Mouse (Mus musculus) midbrain, embryonic 14.5 days (tissue): ENCODE data around the gene Kif1b. TPM values are rescaled to one million over a fixed set of nuclear protein-coding genes. Genes with fewer than 3 reads are reported as not detected.

Source experiments
- ATAC-seq: fragments of 200-750 bp; cut with Nextera tagmentation; 2 replicates; pipeline ENCODE4 v1.8.0; 2017; ENCODE audit warnings: moderate number of reproducible peaks, moderate library complexity; ENCODE audit not compliant: low FRiP score, low TSS enrichment
- DNase-seq: peaks from one replicate; pipeline ENCODE4 v3.0.0-alpha.2; 2015
- H3K27ac ChIP-seq: fragments of 300-500 bp; sonication (generic); replicated peaks from 2 replicates; pipeline ENCODE4 v1.5.1; 2014; ENCODE audit warnings: mild to moderate bottlenecking, low read depth, low read length, moderate library complexity
- H3K27me3 ChIP-seq: fragments of 300-500 bp; sonication (generic); 2 replicates; pipeline ENCODE4 v1.6.1; 2014; ENCODE audit warnings: low read length, control low read depth, mixed read lengths; ENCODE audit not compliant: control insufficient read depth, insufficient read depth
- H3K36me3 ChIP-seq: fragments of 300-500 bp; sonication (generic); 2 replicates; pipeline ENCODE4 v1.6.1; 2014; ENCODE audit warnings: low read length, control low read depth; ENCODE audit not compliant: control insufficient read depth, insufficient read depth
- H3K4me1 ChIP-seq: fragments of 300-500 bp; sonication (generic); 2 replicates; pipeline ENCODE4 v1.6.1; 2014; ENCODE audit warnings: mild to moderate bottlenecking, antibody characterized with exemption, low read length, control low read depth; ENCODE audit not compliant: control insufficient read depth, insufficient read depth
- H3K4me2 ChIP-seq: fragments of 300-500 bp; sonication (generic); 2 replicates; pipeline ENCODE4 v1.6.1; 2014; ENCODE audit warnings: mild to moderate bottlenecking, low read length, moderate library complexity
- H3K4me3 ChIP-seq: fragments of 300-500 bp; sonication (generic); replicated peaks from 2 replicates; pipeline ENCODE4 v1.5.1; 2014; ENCODE audit warnings: low read depth, low read length
- H3K9ac ChIP-seq: fragments of 300-500 bp; sonication (generic); replicated peaks from 2 replicates; pipeline ENCODE4 v1.6.1; 2014; ENCODE audit warnings: mild to moderate bottlenecking, low read length, moderate library complexity
- H3K9me3 ChIP-seq: fragments of 300-500 bp; sonication (generic); 2 replicates; pipeline ENCODE4 v1.6.1; 2016; ENCODE audit warnings: low read length, control low read depth, mixed read lengths; ENCODE audit not compliant: control insufficient read depth
- WGBS: fragments of 180-500 bp; shearing (Covaris S2); extraction: QIAGEN DNeasy Blood & Tissue Kit; methylation state at CpG from one replicate; pipeline ENCODE4 v1.1.7; 2014; 5-methylcytosine and 5-hydroxymethylcytosine counted together
- polyA plus RNA-seq: library from polyadenylated mRNA; unstranded; fragments of >200 nt; fragmentation: Nextera tagmentation; extraction: Ambion mirVana; gene quantifications from 2 replicates; pipeline ENCODE4 v1.2.1, GENCODE M21; 2014

The Kif1b gene
- polyA plus RNA-seq, 1 experiment from 2014 or later = 202 TPM

DNA sequence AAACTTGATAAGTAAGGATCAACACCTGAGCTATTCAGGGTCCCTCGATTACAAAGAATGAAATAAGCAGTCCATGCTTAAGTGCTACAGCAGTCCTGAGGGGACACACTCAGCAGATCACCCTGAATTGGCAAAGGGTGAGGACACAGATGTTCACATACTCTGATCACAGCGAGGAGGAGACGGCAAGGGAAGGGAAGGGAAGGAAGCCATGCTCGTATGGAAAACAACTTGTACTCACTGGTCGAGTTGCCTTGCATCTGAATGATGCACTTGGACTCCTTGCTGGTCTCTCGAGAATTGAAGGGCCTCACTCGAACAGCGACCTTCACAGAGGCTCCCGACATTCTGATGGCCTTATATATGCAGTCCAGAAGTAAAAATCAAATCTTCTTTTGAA is 16.4 kb downstream of the Kif1b start:
- 79% methylated on average over 9 of the region's 9 CpGs for WGBS
- no peak overlapping the region for H3K9ac ChIP-seq
- no peaks in the 10 kb centered on the region for H3K27me3 ChIP-seq
- ATAC-seq = no peak
- no peak for DNase-seq
- H3K4me1 ChIP-seq = peaks cover 4% of the 10 kb centered on the region; the same call in 1 of the 2 replicates
- H3K4me2 ChIP-seq = no peak overlapping the region
- peaks cover 35% of the 10 kb centered on the region for H3K36me3 ChIP-seq
- no peaks in the 10 kb centered on the region for H3K9me3 ChIP-seq
- no peak overlapping the region for H3K27ac ChIP-seq
- H3K4me3 ChIP-seq = no peak overlapping the region

DNA sequence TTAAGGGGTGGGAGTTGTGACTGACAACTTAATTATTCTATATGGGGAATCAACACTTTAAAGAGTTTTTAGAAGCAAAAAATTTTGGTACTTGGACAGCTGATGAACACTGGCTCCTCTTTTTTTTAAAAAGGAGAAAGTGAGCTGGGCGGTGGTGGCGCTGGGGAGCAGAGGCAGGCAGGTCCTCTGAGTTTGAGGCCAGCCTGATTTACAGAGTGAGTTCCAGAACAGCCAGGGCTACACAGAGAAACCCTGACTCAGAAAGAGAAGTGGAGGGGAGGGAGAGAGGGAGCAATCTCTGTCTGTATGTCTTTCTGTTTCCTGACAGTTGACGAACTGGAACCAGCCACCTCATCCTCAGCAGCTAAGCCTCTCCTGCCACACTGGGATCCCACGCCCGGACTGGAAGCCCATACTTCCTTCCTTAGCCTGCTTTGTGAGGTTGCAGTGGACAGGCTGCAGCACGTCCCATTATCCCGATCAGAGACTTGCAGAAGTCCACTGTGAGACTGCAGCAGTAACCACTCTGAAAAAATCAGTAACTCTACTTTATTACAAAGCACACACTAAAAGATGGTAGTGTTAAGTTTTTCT is 17.2 kb downstream of the Kif1b start:
- Histone ChIP-seq H3K9me3 (no peaks in the 10 kb centered on the region), H3K9ac (no peak overlapping the region), H3K4me2 (no peak overlapping the region), H3K27me3 (no peaks in the 10 kb centered on the region), H3K36me3 (peaks cover 35% of the 10 kb centered on the region), H3K4me1 (peaks cover 2% of the 10 kb centered on the region; the same call in 1 of the 2 replicates), H3K4me3 (no peak overlapping the region), H3K27ac (no peak overlapping the region)
- 93% methylated on average over 7 of the region's 7 CpGs for WGBS
- DNase-seq = no peak
- ATAC-seq = no peak

DNA sequence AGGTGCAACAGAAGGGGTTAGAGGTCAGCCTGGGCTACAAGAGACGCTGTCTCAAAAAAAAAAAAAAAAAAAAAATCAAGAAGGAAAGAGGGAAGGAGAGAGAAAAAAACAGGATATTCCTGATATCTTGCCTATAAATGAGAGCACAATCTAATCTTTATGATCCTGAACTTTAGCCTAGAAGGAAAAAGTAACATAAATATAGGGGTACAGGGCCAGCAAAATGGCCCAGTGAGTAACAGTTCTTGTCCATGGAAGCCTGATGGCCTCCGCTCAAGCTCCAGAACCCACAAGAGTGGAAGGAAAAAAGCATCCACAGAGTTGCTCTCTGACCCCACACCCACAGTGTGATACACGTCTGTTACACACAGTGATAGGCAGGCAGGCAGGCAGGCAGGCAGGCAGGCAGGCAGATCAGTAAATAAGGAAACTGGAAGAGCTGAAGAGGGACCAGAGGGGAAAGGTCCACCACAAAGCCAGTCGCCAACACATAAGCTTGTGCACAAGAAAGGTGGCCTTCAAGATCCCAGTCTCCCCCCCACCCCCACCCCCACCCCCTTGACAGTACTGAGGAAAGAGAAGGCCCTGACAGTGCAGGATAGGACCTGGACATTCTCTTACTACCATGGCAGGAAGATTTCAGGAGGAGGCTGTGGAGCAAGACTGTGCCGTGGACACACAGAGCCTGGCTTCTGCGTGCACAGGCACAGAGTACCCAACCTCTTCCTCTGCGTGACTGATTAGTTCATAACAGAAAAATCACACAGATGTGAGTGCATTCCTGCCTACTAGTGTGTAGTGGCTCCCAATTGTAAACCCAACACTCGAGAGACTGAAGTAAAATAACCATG is 21.0 kb downstream of the Kif1b start:
- ATAC-seq = no peak
- 82% methylated on average over 8 of the region's 8 CpGs for WGBS
- Histone ChIP-seq H3K4me1 (0 out of 2 replicates have a peak, but pooled peaks cover 3% of the 10 kb centered on the region), H3K4me2 (no peak overlapping the region), H3K27ac (0 out of 2 replicates have a peak overlapping the region, but pooled peaks have one; percentile 5), H3K4me3 (no peak overlapping the region), H3K9me3 (no peaks in the 10 kb centered on the region), H3K36me3 (peaks cover 35% of the 10 kb centered on the region), H3K27me3 (no peaks in the 10 kb centered on the region), H3K9ac (no peak overlapping the region)
- DNase-seq = no peak

DNA sequence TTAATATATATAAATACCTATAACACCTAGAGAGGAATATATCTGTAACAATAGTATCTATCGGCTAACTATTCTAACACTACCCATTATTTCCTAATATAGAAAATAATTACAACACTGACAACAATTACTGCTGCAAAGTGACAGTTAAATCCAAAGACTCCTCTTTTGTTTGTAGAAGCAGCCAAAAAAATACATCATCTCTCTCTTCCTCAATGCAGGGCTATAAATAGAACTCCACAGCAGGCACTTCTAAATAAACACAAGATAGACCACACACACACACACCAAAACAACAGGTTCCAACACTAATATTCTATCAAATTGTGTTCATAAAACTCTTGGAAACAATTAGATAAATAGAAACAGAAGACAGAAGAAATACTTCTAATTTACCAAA is 21.8 kb downstream of the Kif1b start:
- no peak for ATAC-seq
- DNase-seq = no peak
- Histone ChIP-seq H3K9me3 (no peaks in the 10 kb centered on the region), H3K27ac (no peak overlapping the region), H3K36me3 (peaks cover 29% of the 10 kb centered on the region), H3K9ac (no peak overlapping the region), H3K4me2 (no peak overlapping the region), H3K4me3 (no peak overlapping the region), H3K27me3 (no peaks in the 10 kb centered on the region), H3K4me1 (0 out of 2 replicates have a peak, but pooled peaks cover 3% of the 10 kb centered on the region)
- WGBS = 91% methylated on average over 1 of the region's 1 CpGs

DNA sequence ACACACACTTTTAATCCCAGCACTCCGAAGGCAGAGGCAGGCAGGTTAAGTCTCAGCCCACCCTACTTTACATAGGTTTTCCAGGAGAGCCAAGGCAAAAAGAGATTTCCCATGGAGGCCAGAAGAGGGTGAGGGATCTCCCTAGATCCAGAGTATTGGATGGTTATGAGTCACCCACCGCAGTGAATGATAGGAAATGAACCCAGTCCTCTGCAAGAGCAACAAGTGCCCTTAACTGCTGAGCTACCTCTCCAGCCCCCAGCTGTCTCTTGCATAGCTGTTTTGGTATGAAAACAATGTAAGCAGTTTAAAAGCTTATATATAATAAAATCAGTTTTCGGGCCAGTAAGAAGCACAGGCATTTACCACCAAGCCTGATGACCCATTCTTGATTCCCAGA is 24.5 kb downstream of the Kif1b start:
- WGBS = 85% methylated on average over 3 of the region's 3 CpGs
- Histone ChIP-seq H3K9ac (no peak overlapping the region), H3K27me3 (no peaks in the 10 kb centered on the region), H3K4me3 (no peak overlapping the region), H3K27ac (no peak overlapping the region), H3K4me2 (no peak overlapping the region), H3K36me3 (peaks cover 9% of the 10 kb centered on the region; the same call in 1 of the 2 replicates), H3K9me3 (no peaks in the 10 kb centered on the region), H3K4me1 (peaks cover 15% of the 10 kb centered on the region)
- ATAC-seq (no peak), DNase-seq (no peak)

DNA sequence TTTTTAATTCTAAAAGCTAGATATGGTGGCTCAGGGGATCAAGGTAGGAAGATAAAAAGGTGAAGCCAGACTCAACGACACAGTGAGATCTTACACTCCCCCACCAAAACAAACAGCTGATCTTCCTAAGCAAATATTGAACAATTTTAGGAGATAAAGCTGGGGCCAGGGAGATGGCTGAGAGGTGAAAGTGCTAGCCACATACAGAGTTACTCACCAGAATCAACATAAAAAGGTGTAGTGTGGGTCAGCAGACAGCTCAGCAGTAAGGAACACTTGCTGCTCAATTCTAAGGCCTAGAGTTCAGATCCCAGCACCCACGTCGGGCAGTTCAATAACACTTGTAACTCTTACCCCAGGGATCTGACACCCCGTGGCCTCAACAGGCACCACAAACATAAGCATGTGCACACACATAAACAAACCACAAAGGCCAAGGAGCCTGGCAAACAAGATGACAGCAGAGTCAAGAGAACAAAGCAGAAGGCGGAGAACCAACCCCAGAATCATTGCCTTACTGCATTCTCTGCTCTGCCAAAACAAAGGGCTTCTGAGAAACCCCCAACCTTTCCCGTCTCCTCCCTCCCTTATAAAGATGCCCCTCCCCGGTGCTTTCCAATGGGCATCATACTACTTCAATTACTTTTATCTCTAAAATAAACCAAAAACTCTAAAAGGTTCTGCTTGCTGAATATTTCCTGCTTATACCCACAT is 25.3 kb downstream of the Kif1b start:
- H3K27me3 ChIP-seq = no peaks in the 10 kb centered on the region
- no peak overlapping the region for H3K4me2 ChIP-seq
- H3K9ac ChIP-seq = no peak overlapping the region
- H3K4me3 ChIP-seq = no peak overlapping the region
- no peaks in the 10 kb centered on the region for H3K9me3 ChIP-seq
- ATAC-seq (no peak), DNase-seq (no peak)
- H3K36me3 ChIP-seq = peaks cover 9% of the 10 kb centered on the region; the same call in 1 of the 2 replicates
- no peak overlapping the region for H3K27ac ChIP-seq
- WGBS = 76% methylated on average over 7 of the region's 7 CpGs
- peaks cover 23% of the 10 kb centered on the region for H3K4me1 ChIP-seq

DNA sequence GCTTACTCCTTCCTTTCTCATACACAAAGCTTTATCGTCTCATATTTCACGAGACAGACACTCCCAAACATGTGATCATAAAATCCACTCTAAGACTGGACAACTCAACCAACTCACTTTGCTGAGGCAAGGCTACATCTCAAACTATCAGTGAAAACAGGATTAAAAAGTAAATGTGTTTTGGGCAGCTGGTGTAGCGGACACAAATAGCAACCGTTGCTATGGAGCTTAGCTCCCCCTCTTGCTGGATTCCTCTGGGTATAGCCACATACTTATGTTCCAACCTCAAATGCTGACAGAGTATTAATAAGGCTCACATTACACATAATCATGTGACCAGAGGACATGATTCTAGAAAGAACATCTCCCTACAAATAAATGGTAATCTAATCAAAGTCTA is 29.9 kb downstream of the Kif1b start:
- Histone ChIP-seq H3K27ac (peak overlapping the region; percentile 37; the same call in 1 of the 2 replicates), H3K4me3 (no peak overlapping the region), H3K4me1 (peaks cover 22% of the 10 kb centered on the region), H3K9me3 (no peaks in the 10 kb centered on the region), H3K4me2 (peak overlapping the region; percentile 27), H3K9ac (no peak overlapping the region), H3K27me3 (no peaks in the 10 kb centered on the region), H3K36me3 (peaks cover 35% of the 10 kb centered on the region)
- DNase-seq (peak; percentile 80), ATAC-seq (no peak; the same call in 1 of the 2 replicates)
- 30% methylated on average over 4 of the region's 4 CpGs for WGBS

DNA sequence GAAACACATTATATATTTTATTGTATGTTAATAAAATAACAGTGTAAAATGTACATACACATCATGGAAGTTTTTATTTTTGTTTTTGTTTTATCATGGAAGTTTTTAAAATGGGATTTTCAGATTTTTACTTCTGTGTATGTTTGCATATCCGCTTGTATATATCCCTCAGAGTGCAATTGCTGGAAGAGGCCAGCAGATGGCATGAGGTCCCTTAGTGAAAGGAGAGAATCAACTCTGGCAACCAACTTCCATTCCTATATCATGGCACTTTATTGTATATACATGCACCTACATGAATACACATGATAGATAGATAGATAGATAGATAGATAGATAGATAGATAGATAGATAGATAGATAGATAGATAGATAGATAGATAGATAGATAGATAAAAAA is 34.4 kb downstream of the Kif1b start:
- H3K4me1 ChIP-seq = peaks cover 12% of the 10 kb centered on the region
- ATAC-seq (no peak), DNase-seq (peak; percentile 49)
- peaks cover 68% of the 10 kb centered on the region for H3K36me3 ChIP-seq
- H3K4me3 ChIP-seq = no peak overlapping the region
- no peak overlapping the region for H3K4me2 ChIP-seq
- H3K9ac ChIP-seq = no peak overlapping the region
- no peak overlapping the region for H3K27ac ChIP-seq
- WGBS = 100% methylated on average over 1 of the region's 1 CpGs
- no peaks in the 10 kb centered on the region for H3K9me3 ChIP-seq
- H3K27me3 ChIP-seq = no peaks in the 10 kb centered on the region
